Mouse (Mus musculus) brain, embryonic 14.5 days (tissue): ENCODE results near the gene Stx2. TPM values are rescaled to one million over a fixed set of nuclear protein-coding genes. Genes with fewer than 3 reads are reported as not detected.
A peak's percentile ranks its signal among the peaks of the same experiment; 100 is the strongest.

Source experiments
- DNase-seq: peaks from one replicate; pipeline ENCODE4 v3.0.0-alpha.2; 2011; ENCODE audit warnings: low read depth
- CTCF ChIP-seq: fragments of 200-500 bp; IDR thresholded peaks from 2 replicates; pipeline ENCODE4 v1.5.1; 2012; ENCODE audit warnings: inconsistent platforms, mild to moderate bottlenecking, moderate library complexity, borderline replicate concordance; ENCODE audit not compliant: insufficient read depth, insufficient read length; ENCODE audit errors: extremely low read depth
- POLR2A ChIP-seq: fragments of 200-500 bp; IDR thresholded peaks from 2 replicates; pipeline ENCODE4 v1.6.1; 2012; ENCODE audit warnings: mild to moderate bottlenecking, inconsistent platforms, borderline replicate concordance; ENCODE audit not compliant: poor library complexity, insufficient read depth, insufficient read length, severe bottlenecking; ENCODE audit errors: extremely low read depth
- polyA plus RNA-seq: library from polyadenylated mRNA; depleted of rRNA; stranded (reverse); fragments of >200 nt; gene quantifications from 2 replicates; pipeline ENCODE4 v1.2.3, GENCODE M21; 2012; rRNA removed

Stx2 gene
- polyA plus RNA-seq, 1 experiment, result 40.9 TPM

- TF ChIP-seq POLR2A (no peak), CTCF (no peak)
- peak; percentile 50 for DNase-seq
Measured at GRCm38 (mm10) chr5:128940436-128940835, 67.9 kb downstream of the Stx2 start.

- peak; percentile 89 for DNase-seq
- TF ChIP-seq CTCF, result no peak
- TF ChIP-seq POLR2A, result no peak
Measured at GRCm38 (mm10) chr5:128935359-128935899, 72.9 kb downstream of the Stx2 start.

Other genes with a start within 250 kb of the Stx2 start
- 20.9 and 32.0 TPM in 2 replicates for gene Rimbp2, start 55.1 kb downstream of the Stx2 start, polyA plus RNA-seq
- 240 and 244 TPM in 2 replicates for gene Ran, start 11.5 kb upstream of the Stx2 start, polyA plus RNA-seq
- 0.25 and 0.41 TPM in 2 replicates for gene Adgrd1, start 88.2 kb upstream of the Stx2 start, polyA plus RNA-seq